Mouse (Mus musculus) c-Kit-negative CD71-positive TER-119-positive erythroid progenitor cells, embryonic 14.5 days (primary cell): ENCODE data around the gene Sumo1.

ENCODE experiments used
- DNase-seq: peaks from one replicate; pipeline ENCODE4 v3.0.0-alpha.2; 2013; ENCODE audit warnings: low read depth, low spot score

Gene Sumo1

DNA sequence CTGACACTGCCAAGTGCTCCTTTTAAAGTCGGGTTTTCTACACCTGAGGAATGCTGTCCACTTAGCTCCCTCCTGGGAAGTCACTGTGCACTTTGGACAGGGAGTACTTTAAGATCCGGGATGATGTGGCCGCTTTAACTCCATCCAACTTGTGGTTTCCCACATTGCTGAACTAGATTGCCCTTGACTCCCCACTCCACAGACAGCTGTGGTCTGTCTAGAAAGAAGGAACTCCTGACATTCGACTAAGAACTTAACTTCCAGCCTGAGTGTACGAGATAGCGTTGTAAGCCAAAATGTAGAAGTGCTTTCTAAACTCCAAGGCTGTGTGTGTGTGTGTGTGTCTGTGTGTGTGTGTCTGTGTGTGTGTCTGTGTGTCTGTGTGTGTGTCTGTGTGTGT, 120.4 kb downstream of the Sumo1 start:
- DNase-seq = no peak

DNA sequence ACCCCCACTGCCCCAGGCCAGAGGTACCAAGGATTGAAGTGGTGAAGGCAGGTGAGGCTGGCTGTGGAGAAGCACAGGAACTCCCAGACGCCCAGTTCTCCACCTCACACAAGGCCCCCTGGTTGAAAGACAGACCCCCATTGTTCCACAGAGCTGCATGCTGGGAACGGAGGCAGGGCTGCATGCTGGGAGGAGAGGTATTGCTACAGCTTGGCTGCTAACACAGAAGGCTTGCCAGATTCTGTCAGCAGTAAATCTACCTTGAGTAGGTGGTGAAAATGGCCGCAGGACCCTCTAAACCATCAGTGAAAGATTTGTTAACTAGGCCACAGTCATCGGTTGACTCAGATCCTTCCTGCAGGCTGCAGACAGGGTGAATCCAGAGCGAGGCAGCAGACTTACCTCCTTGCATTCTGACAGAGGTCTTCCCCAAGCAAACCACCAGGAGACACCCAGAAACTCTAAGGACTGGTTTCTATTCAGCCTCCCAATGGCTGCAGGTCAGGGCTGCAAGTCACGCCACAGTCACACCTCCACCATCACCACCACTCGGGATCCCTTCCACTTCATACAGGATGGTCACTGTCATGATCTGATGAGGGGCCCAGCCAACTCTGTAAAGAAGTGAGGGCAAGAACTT, 121.5 kb downstream of the Sumo1 start:
- DNase-seq = no peak

DNA sequence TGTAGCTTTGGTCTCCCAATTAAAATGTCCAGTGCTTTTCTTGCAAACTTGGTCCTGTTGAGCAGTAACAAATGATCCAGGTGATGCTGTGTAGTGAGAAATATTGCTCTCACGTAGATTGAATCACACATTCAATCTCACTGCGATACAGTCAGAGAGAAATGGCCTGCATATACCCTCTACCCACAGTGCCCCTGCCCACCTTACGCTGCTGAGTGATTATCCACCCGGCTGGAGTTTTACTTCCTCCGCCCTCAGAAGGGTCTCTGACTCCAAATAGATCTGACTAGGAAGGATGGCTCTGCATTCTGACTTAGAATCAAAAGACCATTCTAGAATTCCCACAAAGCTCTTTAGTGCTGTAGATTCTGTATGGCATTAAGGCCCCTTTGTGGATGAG, 122.1 kb downstream of the Sumo1 start:
- DNase-seq = no peak

DNA sequence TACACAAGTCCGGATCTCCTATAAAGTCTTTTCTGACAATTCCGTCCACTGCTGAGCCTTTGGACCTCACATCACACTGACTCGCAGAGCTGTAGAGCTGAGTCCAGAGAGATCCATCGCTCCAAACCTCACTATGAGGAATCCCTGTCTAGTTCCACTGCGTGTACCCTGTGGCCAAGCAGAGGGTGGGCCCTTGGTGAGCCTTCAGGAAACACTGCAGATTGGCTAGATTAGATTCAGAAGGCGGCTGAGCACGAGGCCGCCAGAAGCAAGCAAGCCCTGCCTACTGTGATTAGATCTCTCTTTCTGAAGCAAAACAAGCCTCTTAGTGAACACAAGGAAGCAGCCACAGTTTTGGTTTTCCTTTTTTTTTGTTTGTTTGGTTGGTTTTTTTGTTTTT, 126.7 kb downstream of the Sumo1 start:
- DNase-seq = no peak

DNA sequence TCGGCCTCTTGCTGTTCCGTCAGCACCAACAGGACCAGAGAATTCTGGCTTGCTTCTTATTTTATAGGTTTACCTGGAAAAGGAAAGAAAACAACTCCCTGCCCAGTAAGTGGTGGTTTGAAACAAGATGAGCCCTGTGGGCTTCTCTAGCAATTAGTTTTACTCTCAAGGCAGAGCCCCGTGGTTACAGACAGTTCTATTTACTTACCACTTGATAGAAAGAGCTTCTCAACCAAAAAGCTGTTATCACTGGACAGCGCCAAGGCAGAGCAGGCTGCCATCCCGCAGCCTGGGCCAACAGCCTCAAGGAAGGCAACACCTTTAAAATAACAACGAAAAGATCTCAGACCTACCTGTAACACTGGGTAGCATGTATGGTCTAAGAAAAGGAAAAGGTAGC, 128.4 kb downstream of the Sumo1 start:
- DNase-seq = no peak

DNA sequence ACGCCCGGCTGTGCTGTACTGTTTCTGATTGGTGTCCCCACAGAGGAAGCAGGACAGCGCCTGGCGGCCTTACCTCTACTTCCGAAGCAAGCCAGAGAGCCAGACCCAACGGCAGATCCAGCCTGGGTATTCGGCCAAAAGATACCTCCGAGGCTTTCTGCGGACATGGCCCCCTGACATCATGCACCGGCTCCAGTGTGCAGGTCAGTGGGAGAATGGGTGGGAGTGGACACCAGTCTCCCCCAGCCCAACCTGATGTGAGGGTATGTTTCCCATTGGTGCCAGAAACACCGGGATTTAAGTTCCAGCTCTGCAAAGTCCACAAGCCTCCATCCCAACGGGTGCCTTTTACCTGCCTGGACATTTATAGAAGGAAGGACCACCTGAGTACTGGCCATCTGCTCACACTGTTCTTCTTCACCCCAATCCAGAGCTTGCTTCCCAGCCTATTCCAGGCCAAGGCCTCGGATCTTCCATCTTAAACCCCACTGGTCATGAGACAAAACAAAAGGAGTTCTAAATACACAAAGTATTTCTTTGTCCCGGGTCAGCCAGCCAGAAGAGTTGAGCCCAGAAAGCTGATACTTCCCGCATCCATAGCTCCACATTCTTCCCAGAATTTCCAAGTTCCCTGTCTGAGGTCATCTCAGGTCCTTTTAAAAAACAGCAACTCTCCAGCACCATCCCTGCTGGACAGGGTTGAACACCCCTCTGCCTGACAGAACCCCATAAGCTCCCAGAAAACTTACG, 129.2 kb downstream of the Sumo1 start:
- no peak for DNase-seq

DNA sequence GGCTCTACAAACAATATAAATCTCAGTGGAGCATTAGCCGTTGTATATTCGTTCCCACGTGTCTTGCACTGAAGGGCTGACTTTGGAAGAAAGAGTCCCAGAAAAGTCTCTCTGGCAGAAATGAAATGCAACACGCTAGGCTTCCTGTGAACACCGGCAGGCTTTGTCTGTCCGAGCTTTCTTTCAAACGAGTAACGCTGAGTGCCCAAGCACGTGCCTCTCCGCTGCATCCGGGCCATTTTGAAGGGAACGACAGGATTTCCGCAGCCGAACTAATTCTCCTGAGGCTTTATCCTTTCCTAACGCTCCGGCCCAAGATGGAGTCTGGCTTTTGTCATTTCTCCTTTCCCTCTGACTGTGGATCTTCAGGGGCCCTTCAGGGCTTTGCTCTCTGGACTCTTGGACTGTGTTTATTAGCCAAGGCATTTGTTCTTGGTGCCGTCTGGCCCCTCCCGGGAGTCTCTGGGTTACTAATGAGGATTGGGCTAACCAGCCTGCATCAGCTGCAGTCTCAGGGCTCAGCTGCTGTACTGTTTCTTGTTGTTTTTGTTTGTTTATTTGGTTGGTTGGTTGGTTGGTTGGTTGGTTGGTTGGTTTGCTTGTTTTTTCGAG, 130.0 kb downstream of the Sumo1 start:
- DNase-seq = no peak

DNA sequence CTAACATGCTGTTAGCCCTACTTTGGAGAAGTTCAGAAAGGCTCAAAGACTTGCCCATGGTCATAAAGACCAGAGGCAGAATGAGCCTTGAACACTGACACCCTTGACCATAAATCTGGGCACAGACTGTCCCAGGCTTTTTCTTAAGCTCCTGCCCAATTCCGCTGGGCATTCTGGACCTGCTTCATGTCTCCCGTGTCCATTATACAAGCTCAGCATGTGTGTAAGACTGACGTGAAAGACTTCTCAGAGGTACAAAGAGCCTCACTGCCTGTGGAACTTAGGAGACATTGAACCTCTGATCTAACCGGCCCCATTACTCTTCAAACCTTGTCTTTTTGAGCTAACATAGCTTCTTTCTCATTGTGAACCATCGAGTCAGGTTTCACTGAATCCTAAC, 132.3 kb downstream of the Sumo1 start:
- DNase-seq = no peak
